Comparison of ENCODE assay signal across 8 mouse cellular contexts in the genomic region with DNA sequence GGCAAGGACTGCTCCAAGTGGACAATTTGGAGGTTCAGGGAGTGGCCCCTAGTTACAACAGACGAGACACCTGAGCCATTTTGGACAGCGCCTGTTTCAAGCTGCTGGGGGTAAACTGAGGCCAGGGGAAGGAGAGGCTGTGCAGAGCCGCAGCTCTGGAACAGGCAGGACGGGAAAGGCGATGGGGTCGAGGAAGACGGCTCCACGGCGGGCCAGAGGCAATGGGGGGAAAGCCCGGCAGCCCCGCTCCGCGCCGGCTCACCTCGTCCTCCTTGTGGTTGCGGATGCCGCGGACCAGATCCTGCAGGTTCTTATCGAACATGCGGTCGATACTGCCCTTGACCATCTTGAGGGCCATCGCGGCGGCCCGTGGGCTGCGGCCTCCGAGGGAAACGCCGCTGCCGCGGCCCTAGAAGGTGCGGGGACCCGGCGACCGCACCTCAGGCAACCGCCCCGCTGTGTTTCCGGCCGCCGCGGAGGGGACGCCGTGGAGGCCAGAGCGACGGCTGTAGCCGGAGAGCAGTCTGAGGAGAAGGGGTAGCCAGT. TPM values are rescaled to one million over a fixed set of nuclear protein-coding genes. Genes with fewer than 3 reads are reported as not detected.
A peak's percentile ranks its signal among the peaks of the same experiment; 100 is the strongest.
DNase-seq lines count a peak whose midpoint lies in the region; ATAC-seq and TF ChIP-seq lines count a peak whose summit lies in the region.

No protein-coding gene starts in this region.

- TF ChIP-seq POLR2A in liver, adult 2 months (IDR thresholded peaks at IDR 0.05; ENCODE audit: extremely low read depth, insufficient read depth, low read length) = no peak

- peak; percentile 30; the same call in 1 of the 2 replicates for ATAC-seq in embryonic facial prominence, embryonic 11.5 days (replicated peaks; ENCODE audit: insufficient number of reproducible peaks, low FRiP score, low TSS enrichment, low read depth)
- no peak for ATAC-seq in forebrain, postnatal 0 days
- peak; percentile 35; the same call in 1 of the 2 replicates for ATAC-seq in liver, embryonic 16.5 days (ENCODE audit: low read depth)
- ATAC-seq in frontal cortex, adult (ENCODE audit: low TSS enrichment) = no peak; the same call in 1 of the 2 replicates

- H3K4me3 ChIP-seq in liver, adult 2 months (ENCODE audit: insufficient read depth, low read depth, low read length) = peak overlapping the region; percentile 94
- peak overlapping the region; percentile 98 for H3K4me3 ChIP-seq in embryonic facial prominence, embryonic 11.5 days (ENCODE audit: low read depth, low read length)
- H3K4me3 ChIP-seq in forebrain, postnatal 0 days (ENCODE audit: low read depth, low read length) = peak overlapping the region; percentile 99
- peak overlapping the region; percentile 97 for H3K4me3 ChIP-seq in liver, embryonic 16.5 days (ENCODE audit: low read depth, low read length)

- no peaks in the 10 kb centered on the region for H3K36me3 ChIP-seq in liver, adult 2 months (ENCODE audit: control insufficient read depth, insufficient read depth, low read length)
- H3K36me3 ChIP-seq in embryonic facial prominence, embryonic 11.5 days (replicated peaks; ENCODE audit: control insufficient read depth, insufficient read depth, low read depth, low read length) = no peaks in the 10 kb centered on the region
- no peaks in the 10 kb centered on the region; the same call in 1 of the 2 replicates for H3K36me3 ChIP-seq in forebrain, postnatal 0 days (ENCODE audit: insufficient read depth)
- no peaks in the 10 kb centered on the region for H3K36me3 ChIP-seq in liver, embryonic 16.5 days (ENCODE audit: control insufficient read depth, insufficient read depth)

- WGBS in liver, adult 2 months = under 1% methylated on average over 46 of the region's 46 CpGs
- under 1% methylated on average over 45 of the region's 46 CpGs for WGBS in embryonic facial prominence, embryonic 11.5 days
- WGBS in forebrain, postnatal 0 days = 0% methylated on average over 45 of the region's 46 CpGs
- 0% methylated on average over 46 of the region's 46 CpGs for WGBS in liver, embryonic 16.5 days (ENCODE audit: insufficient replicate concordance)

- DNase-seq in liver, adult 2 months (ENCODE audit: extremely low read depth, low read depth, low spot score) = no peak
- no peak for DNase-seq in liver
- DNase-seq in embryonic facial prominence, embryonic 11.5 days (ENCODE audit: low spot score) = no peak
- DNase-seq in forebrain, postnatal 0 days = no peak
- no peak for DNase-seq in layer of hippocampus, adult 18-20 months (ENCODE audit: low spot score in 2 of 2)
- no peak for DNase-seq in adrenal gland, postnatal 4 days (ENCODE audit: low spot score in 2 of 2)

- H3K9me3 ChIP-seq in embryonic facial prominence, embryonic 11.5 days (replicated peaks; ENCODE audit: control insufficient read depth, low read length) = no peaks in the 10 kb centered on the region
- no peaks in the 10 kb centered on the region for H3K9me3 ChIP-seq in forebrain, postnatal 0 days (ENCODE audit: low read length)
- no peaks in the 10 kb centered on the region for H3K9me3 ChIP-seq in liver, embryonic 16.5 days (replicated peaks; ENCODE audit: control insufficient read depth, low read length)

- peaks cover 45% of the 10 kb centered on the region for H3K79me2 ChIP-seq in liver, adult 2 months (ENCODE audit: control insufficient read depth, insufficient read depth, low read length)

- peak overlapping the region; percentile 90 for H3K9ac ChIP-seq in liver, adult 2 months (ENCODE audit: low read depth, low read length)
- H3K9ac ChIP-seq in embryonic facial prominence, embryonic 11.5 days (replicated peaks; ENCODE audit: low read length) = peak overlapping the region; percentile 94
- H3K9ac ChIP-seq in forebrain, postnatal 0 days = peak overlapping the region; percentile 98
- H3K9ac ChIP-seq in liver, embryonic 16.5 days (ENCODE audit: low read depth, low read length) = peak overlapping the region; percentile 96

- TF ChIP-seq CTCF in liver, adult 2 months (IDR thresholded peaks at IDR 0.05; ENCODE audit: low read depth, low read length) = no peak
- no peak for TF ChIP-seq CTCF in forebrain, postnatal 0 days (IDR thresholded peaks at IDR 0.05; ENCODE audit: low read depth)

- no peaks in the 10 kb centered on the region for H3K27me3 ChIP-seq in liver, adult 2 months (ENCODE audit: control insufficient read depth, insufficient read depth, low read length)
- H3K27me3 ChIP-seq in embryonic facial prominence, embryonic 11.5 days (ENCODE audit: control insufficient read depth, insufficient read depth, low read length) = no peaks in the 10 kb centered on the region
- no peaks in the 10 kb centered on the region for H3K27me3 ChIP-seq in forebrain, postnatal 0 days (ENCODE audit: insufficient read depth, low read length)
- no peaks in the 10 kb centered on the region for H3K27me3 ChIP-seq in liver, embryonic 16.5 days (ENCODE audit: control insufficient read depth, insufficient read depth, low read depth, low read length)

- peak overlapping the region; percentile 60 for H3K27ac ChIP-seq in liver, adult 2 months (replicated peaks; ENCODE audit: insufficient read depth, low read depth, low read length)
- peak overlapping the region; percentile 61 for H3K27ac ChIP-seq in embryonic facial prominence, embryonic 11.5 days (replicated peaks; ENCODE audit: low read depth, low read length)
- peak overlapping the region; percentile 84 for H3K27ac ChIP-seq in forebrain, postnatal 0 days (ENCODE audit: low read depth, low read length)
- peak overlapping the region; percentile 71 for H3K27ac ChIP-seq in liver, embryonic 16.5 days (ENCODE audit: low read length)

- peak overlapping the region; percentile 80 for H3K4me2 ChIP-seq in embryonic facial prominence, embryonic 11.5 days (ENCODE audit: low read depth, low read length)
- H3K4me2 ChIP-seq in forebrain, postnatal 0 days (ENCODE audit: low read depth) = peak overlapping the region; percentile 88
- peak overlapping the region; percentile 73 for H3K4me2 ChIP-seq in liver, embryonic 16.5 days (ENCODE audit: low read depth, low read length)

- peaks cover 23% of the 10 kb centered on the region for H3K4me1 ChIP-seq in liver, adult 2 months (ENCODE audit: control insufficient read depth, insufficient read depth, low read length)
- H3K4me1 ChIP-seq in embryonic facial prominence, embryonic 11.5 days (ENCODE audit: control insufficient read depth, insufficient read depth, low read length) = peaks cover 6% of the 10 kb centered on the region; the same call in 1 of the 2 replicates
- H3K4me1 ChIP-seq in forebrain, postnatal 0 days (ENCODE audit: insufficient read depth) = peaks cover 19% of the 10 kb centered on the region
- H3K4me1 ChIP-seq in liver, embryonic 16.5 days (ENCODE audit: control insufficient read depth, low read depth, low read length) = peaks cover 40% of the 10 kb centered on the region

RNA-seq across cellular contexts. Expression of gene Ap3d1, which starts 0.4 kb away (rescaled TPM):
- 22.3 and 35.2 TPM in 2 replicates for total RNA-seq in liver, adult 2 months (2014; rRNA removed)
- 38.1 and 49.2 TPM in 2 replicates for polyA plus RNA-seq in liver, adult 2 months (2012; rRNA removed)
- polyA plus RNA-seq in embryonic facial prominence, embryonic 11.5 days (2014; fragmentation: Nextera tagmentation; extraction: Ambion mirVana) = 57.6 and 61.0 TPM in 2 replicates
- 137 and 176 TPM in 2 replicates for total RNA-seq in forebrain, postnatal 0 days (2014; rRNA removed)
- 63.8 and 87.7 TPM in 2 replicates for polyA plus RNA-seq in forebrain, postnatal 0 days (2015; fragmentation: Nextera tagmentation; extraction: Ambion mirVana)
- 20.9 and 21.2 TPM in 2 replicates for polyA plus RNA-seq in liver, embryonic 16.5 days (2015; fragmentation: Nextera tagmentation; extraction: Ambion mirVana)
- 100 to 1,000 TPM; 138 TPM for total RNA-seq in layer of hippocampus, adult 18-20 months (2021)
- 100 to 1,000 TPM in 1 of 2 experiments, 10 to 100 TPM in 1; 98.9 to 114 TPM for total RNA-seq in adrenal gland, postnatal 4 days (2021)

RNA-seq across cellular contexts. Expression of gene Dot1l, which starts 13.3 kb away (rescaled TPM):
- 2.4 and 3.6 TPM in 2 replicates for total RNA-seq in liver, adult 2 months (2014; rRNA removed)
- polyA plus RNA-seq in liver, adult 2 months (2012; rRNA removed) = 13.0 and 14.8 TPM in 2 replicates
- polyA plus RNA-seq in embryonic facial prominence, embryonic 11.5 days (2014; fragmentation: Nextera tagmentation; extraction: Ambion mirVana) = 13.8 and 16.6 TPM in 2 replicates
- total RNA-seq in forebrain, postnatal 0 days (2014; rRNA removed) = 15.9 and 21.7 TPM in 2 replicates
- 5.7 and 8.5 TPM in 2 replicates for polyA plus RNA-seq in forebrain, postnatal 0 days (2015; fragmentation: Nextera tagmentation; extraction: Ambion mirVana)
- polyA plus RNA-seq in liver, embryonic 16.5 days (2015; fragmentation: Nextera tagmentation; extraction: Ambion mirVana) = 6.0 and 7.5 TPM in 2 replicates
- 10 to 100 TPM; 40.6 to 49.6 TPM for total RNA-seq in layer of hippocampus, adult 18-20 months (2021)
- total RNA-seq in adrenal gland, postnatal 4 days (2021) = 10 to 100 TPM; 81.2 to 83.2 TPM

RNA-seq across cellular contexts. Expression of gene Izumo4, which starts 39.7 kb away (rescaled TPM):
- total RNA-seq in liver, adult 2 months (2014; rRNA removed) = 17.2 and 18.3 TPM in 2 replicates
- polyA plus RNA-seq in liver, adult 2 months (2012; rRNA removed) = 42.5 and 49.7 TPM in 2 replicates
- polyA plus RNA-seq in embryonic facial prominence, embryonic 11.5 days (2014; fragmentation: Nextera tagmentation; extraction: Ambion mirVana) = 4.8 and 7.6 TPM in 2 replicates
- 37.9 and 39.5 TPM in 2 replicates for total RNA-seq in forebrain, postnatal 0 days (2014; rRNA removed)
- polyA plus RNA-seq in forebrain, postnatal 0 days (2015; fragmentation: Nextera tagmentation; extraction: Ambion mirVana) = 34.4 and 36.7 TPM in 2 replicates
- 9.3 and 10.4 TPM in 2 replicates for polyA plus RNA-seq in liver, embryonic 16.5 days (2015; fragmentation: Nextera tagmentation; extraction: Ambion mirVana)
- 10 to 100 TPM; 52.5 to 54.7 TPM for total RNA-seq in layer of hippocampus, adult 18-20 months (2021)
- 10 to 100 TPM; 18.3 to 24.9 TPM for total RNA-seq in adrenal gland, postnatal 4 days (2021)

RNA-seq across cellular contexts. Expression of gene Mob3a, which starts 39.9 kb away (rescaled TPM):
- total RNA-seq in liver, adult 2 months (2014; rRNA removed) = 3.5 and 5.2 TPM in 2 replicates
- polyA plus RNA-seq in liver, adult 2 months (2012; rRNA removed) = 6.1 TPM in 2 replicates
- polyA plus RNA-seq in embryonic facial prominence, embryonic 11.5 days (2014; fragmentation: Nextera tagmentation; extraction: Ambion mirVana) = 42.3 and 45.0 TPM in 2 replicates
- total RNA-seq in forebrain, postnatal 0 days (2014; rRNA removed) = 54.1 and 57.8 TPM in 2 replicates
- 38.9 and 45.9 TPM in 2 replicates for polyA plus RNA-seq in forebrain, postnatal 0 days (2015; fragmentation: Nextera tagmentation; extraction: Ambion mirVana)
- polyA plus RNA-seq in liver, embryonic 16.5 days (2015; fragmentation: Nextera tagmentation; extraction: Ambion mirVana) = 26.1 and 27.4 TPM in 2 replicates
- total RNA-seq in layer of hippocampus, adult 18-20 months (2021) = 10 to 100 TPM; 13.2 to 13.5 TPM
- total RNA-seq in adrenal gland, postnatal 4 days (2021) = 10 to 100 TPM; 16.5 to 16.6 TPM

RNA-seq across cellular contexts. Expression of gene Sf3a2, which starts 56.3 kb away (rescaled TPM):
- total RNA-seq in liver, adult 2 months (2014; rRNA removed) = 6.7 and 8.6 TPM in 2 replicates
- polyA plus RNA-seq in liver, adult 2 months (2012; rRNA removed) = 12.7 and 17.8 TPM in 2 replicates
- polyA plus RNA-seq in embryonic facial prominence, embryonic 11.5 days (2014; fragmentation: Nextera tagmentation; extraction: Ambion mirVana) = 92.6 and 93.9 TPM in 2 replicates
- 20.4 and 20.6 TPM in 2 replicates for total RNA-seq in forebrain, postnatal 0 days (2014; rRNA removed)
- 66.4 and 73.7 TPM in 2 replicates for polyA plus RNA-seq in forebrain, postnatal 0 days (2015; fragmentation: Nextera tagmentation; extraction: Ambion mirVana)
- polyA plus RNA-seq in liver, embryonic 16.5 days (2015; fragmentation: Nextera tagmentation; extraction: Ambion mirVana) = 23.4 and 30.1 TPM in 2 replicates
- 10 to 100 TPM; 52.3 to 57.3 TPM for total RNA-seq in layer of hippocampus, adult 18-20 months (2021)
- total RNA-seq in adrenal gland, postnatal 4 days (2021) = 10 to 100 TPM; 79.5 to 79.9 TPM

Comparison
In these comparisons a context has a peak if more than half of its experiments do, and no peak if none do; other contexts are left out.
1. ATAC-seq: peak in embryonic facial prominence, embryonic 11.5 days (single experiment) and liver, embryonic 16.5 days (single experiment); none in forebrain, postnatal 0 days (single experiment) and frontal cortex, adult (single experiment).
2. Peak in every context shown above with its lines, with median percentiles within 50 percentile points of each other: H3K27ac ChIP-seq, H3K4me3 ChIP-seq, H3K9ac ChIP-seq and H3K4me2 ChIP-seq.